Mouse (Mus musculus) Patski (cell line): Measurements from ENCODE around the gene Cacng5. TPM values are rescaled to one million over a fixed set of nuclear protein-coding genes. Genes with fewer than 3 reads are reported as not detected.

Experiments used
- ATAC-seq: fragments of 100-300 bp; one replicate; pipeline ENCODE4 v1.8.0; 2021
- CTCF ChIA-PET: fragments of 350-600 bp; sonication (Branson Sonifier 250); formaldehyde crosslinking; loops from one replicate; lab custom pipeline; 2022; ENCODE audit warnings: inconsistent platforms; lab: Charles Lee
- POLR2A ChIA-PET: fragments of 350-600 bp; sonication (Branson Sonifier 250); formaldehyde crosslinking; loops from one replicate; lab custom pipeline; 2022; ENCODE audit warnings: antibody characterized with exemption, inconsistent platforms; lab: Charles Lee
- DNase-seq: peaks from one replicate; pipeline ENCODE4 v3.0.0-alpha.2; 2011; ENCODE audit warnings: low read depth, low spot score
- H3K27me3 ChIP-seq: fragments of 371-371 bp; one replicate; pipeline ENCODE4 v1.5.1; 2021
- CTCF ChIP-seq: fragments of 100-300 bp; IDR thresholded peaks from one replicate; pipeline ENCODE4 v1.5.1; 2021
- in situ Hi-C: fragments of 300-500 bp; cut with MboI; formaldehyde crosslinking; loops from 3 replicates; pipeline ENCODE4 v1.11.1; 2018; ENCODE audit warnings: low pct_unique_long_range_greater_than_20kb, mixed read lengths
- polyA plus RNA-seq: library from polyadenylated mRNA; unstranded; gene quantifications from one replicate; pipeline ENCODE4 v1.2.3, GENCODE M21; 2021

Cacng5 gene
- polyA plus RNA-seq, 1 experiment from 2014 or later = not detected

DNA sequence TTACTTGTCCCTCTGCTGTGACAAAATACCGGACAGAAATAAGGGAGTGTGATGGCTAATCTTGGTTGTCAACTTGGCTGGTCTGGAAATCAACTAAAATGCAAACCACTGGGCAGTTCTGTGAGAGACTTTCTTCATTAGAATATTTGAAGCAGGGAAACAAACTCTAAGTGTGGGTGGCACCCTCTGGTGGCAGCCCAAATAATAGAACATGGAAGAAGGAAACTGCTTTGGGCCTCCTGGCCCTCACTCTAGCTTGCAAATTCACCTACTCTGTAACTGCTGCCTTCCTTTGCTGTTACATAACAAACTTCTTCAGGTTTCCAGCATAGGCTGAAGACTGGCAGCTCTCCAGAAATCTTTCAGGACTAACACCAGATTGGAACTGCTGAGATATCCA, 61.8 kb downstream of the Cacng5 start:
- peak; percentile 83 for TF ChIP-seq CTCF
- in situ Hi-C loops = loop anchor here (5.0 kb wide), 1 partner anchor 226 kb away; no protein-coding TSS in a partner anchor
- ChIA-PET POLR2A (no interaction called here), CTCF (interaction anchor here (0.9 to 2.4 kb wide), 9 partner anchors 11 to 309 kb away, joined by 3 to 12 read pairs (median 3); no protein-coding TSS in a partner anchor)
- peaks cover under 1% of the 10 kb centered on the region for H3K27me3 ChIP-seq
- ATAC-seq (no peak), DNase-seq (no peak)

DNA sequence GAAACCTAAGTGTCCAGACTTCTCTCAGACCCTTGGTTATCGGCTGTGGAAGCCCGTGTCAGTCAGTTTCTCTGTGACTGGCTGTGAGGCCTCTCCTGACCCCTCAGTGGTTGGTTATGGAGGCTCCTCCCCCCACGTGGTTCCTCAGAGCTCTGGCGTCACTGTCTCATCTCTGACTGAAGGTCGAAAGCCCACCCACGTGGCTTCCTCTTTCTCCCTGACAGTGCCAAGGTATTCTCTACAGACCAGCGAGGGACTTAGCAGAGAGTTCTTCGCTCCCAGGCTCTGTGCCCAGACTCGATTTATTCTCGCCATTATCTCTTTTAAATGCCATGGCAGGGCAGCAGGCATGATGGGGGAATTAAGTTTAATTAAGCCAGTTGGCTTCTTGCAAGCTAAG, 65.2 kb downstream of the Cacng5 start:
- in situ Hi-C loops = loop anchor here (5.0 kb wide), 1 partner anchor 222 kb away; no protein-coding TSS in a partner anchor
- ChIA-PET CTCF (interaction anchor here (0.9 to 1.8 kb wide), 4 partner anchors 10 to 15 kb away, joined by 3 to 4 read pairs (median 4); no protein-coding TSS in a partner anchor), POLR2A (no interaction called here)
- H3K27me3 ChIP-seq = peaks cover 10% of the 10 kb centered on the region
- ATAC-seq (no peak), DNase-seq (no peak)
- no peak for TF ChIP-seq CTCF

DNA sequence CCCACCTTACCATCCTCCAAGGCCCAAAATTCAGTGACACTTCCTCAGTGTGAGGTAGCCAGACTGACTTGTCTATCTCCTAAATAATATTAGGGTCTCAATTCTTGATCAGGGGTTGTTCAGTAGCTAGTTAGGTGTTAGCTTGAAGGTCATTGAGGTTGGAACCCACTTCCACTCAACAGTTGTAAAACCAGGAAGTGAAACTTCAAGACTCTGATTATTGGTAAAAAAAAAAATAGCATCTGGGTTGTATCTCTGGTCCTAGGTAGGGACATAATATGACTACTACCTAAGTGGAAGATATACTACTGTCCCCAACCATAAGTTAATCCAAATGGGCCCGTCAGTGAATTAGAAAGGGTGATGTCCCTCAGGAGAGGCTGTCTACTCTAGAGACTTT, 70.7 kb downstream of the Cacng5 start:
- POLR2A ChIA-PET = no interaction called here
- ATAC-seq (no peak), DNase-seq (no peak)
- CTCF ChIA-PET = no interaction called here
- TF ChIP-seq CTCF = no peak
- in situ Hi-C loops = loop anchor here (5.0 kb wide), 1 partner anchor 337 kb away; no protein-coding TSS in a partner anchor
- peaks cover 13% of the 10 kb centered on the region for H3K27me3 ChIP-seq

DNA sequence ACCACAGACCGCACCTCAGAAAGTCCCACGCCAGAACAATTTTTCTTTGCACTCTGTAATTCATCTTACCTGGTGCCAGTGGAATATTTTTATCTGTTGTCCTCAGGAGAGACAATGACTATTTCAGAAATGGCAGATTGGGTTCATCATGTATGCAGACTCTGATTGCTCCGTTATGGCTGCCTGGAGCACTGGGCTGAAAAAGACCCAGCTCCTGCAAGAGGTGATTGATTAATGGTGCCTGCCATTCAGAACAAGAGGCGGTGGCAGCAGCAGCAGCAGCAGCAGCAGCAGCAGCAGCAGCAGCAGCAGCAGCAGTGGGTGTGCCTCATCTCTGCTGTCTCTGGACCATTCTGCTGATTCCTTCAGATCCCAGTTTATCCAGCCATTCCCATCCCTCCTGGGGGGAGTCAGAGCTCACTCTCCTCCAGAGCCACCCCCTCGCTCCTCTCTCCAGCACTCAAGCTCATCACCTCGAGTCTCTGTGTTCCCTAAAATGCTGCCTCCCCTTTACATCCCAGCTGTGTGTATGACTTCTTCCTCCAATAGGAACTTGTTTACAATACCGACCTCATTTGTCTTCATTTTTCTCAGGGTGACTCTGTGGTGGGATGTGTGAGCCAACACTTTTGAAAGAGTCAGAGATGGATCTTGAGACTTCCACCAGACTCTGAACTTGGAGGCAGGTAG, 81.4 kb downstream of the Cacng5 start:
- TF ChIP-seq CTCF = no peak
- peaks cover 25% of the 10 kb centered on the region for H3K27me3 ChIP-seq
- in situ Hi-C loops = no loop called here
- ATAC-seq (no peak), DNase-seq (no peak)
- CTCF ChIA-PET = interaction anchor here (1.5 kb wide), 1 partner anchor 19 kb away, joined by 3 read pairs; no protein-coding TSS in a partner anchor
- POLR2A ChIA-PET = interaction anchor here (0.7 kb wide), 1 partner anchor 69 kb away, joined by 5 read pairs; no protein-coding TSS in a partner anchor

Other genes with a start within 250 kb of the Cacng5 start
- 0.05 TPM for gene Cacng1, start 198.5 kb downstream of the Cacng5 start, polyA plus RNA-seq
- 8.3 TPM for gene Cacng4, start 120.5 kb downstream of the Cacng5 start, polyA plus RNA-seq